Comparison of ENCODE assay signal across 8 mouse cellular contexts in the genomic region with DNA sequence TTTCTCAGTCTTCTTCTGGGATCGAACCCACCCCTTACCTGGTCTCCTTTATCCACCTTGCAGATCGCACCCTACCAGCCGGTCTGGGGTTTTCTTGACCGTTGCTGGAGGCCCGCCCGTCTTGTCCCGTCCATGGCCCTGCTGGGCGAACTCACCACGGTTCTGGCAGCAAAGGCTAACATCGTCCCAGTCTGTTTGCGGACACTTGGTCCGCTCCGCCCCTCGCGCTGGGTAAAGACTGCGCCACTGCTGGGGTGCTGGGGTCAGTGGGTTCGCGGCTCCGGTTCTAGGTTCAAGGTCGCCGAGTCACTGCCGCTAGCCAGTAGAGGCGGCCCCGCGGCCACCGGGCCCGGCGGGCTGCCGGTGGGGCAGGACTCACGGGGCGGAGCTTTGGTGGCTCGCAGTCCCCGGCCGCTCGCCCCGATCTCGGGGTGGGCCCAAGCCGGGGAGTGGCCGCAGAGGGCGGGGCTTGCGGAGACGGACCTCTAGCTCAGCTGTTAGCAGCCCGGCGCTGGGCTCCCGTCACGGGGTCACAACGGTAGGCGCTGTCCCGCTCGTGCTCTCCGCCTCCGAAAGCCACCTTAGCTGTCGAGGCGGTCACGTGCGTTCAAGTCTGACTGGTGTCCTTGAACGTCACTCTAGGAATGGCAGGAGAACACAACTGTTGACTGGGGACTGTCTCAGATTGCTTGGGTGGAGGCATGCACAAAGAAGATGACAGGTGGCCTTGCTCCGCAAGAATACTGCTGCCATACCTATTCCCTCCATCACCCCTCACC. TPM values are rescaled to one million over a fixed set of nuclear protein-coding genes. Genes with fewer than 3 reads are reported as not detected.
DNase-seq lines count a peak whose midpoint lies in the region; ATAC-seq and TF ChIP-seq lines count a peak whose summit lies in the region.

A gene (minus strand): TSS at position 657 of the 779 bp plus-strand sequence.

- H3K4me2 ChIP-seq in embryonic facial prominence, embryonic 15.5 days (replicated peaks): peak within 1 kb of the TSS; percentile 82
- peak within 1 kb of the TSS; percentile 82 for H3K4me2 ChIP-seq in kidney, embryonic 14.5 days (replicated peaks; ENCODE audit: low read depth, low read length)

- ATAC-seq in embryonic facial prominence, embryonic 15.5 days (ENCODE audit: insufficient number of reproducible peaks, low FRiP score, low TSS enrichment, low read depth): peak; percentile 90
- ATAC-seq in kidney, embryonic 14.5 days (ENCODE audit: low FRiP score, low TSS enrichment): peak; percentile 91

- peak; percentile 91 for DNase-seq in A20 (ENCODE audit: low read depth, low spot score)
- peak; percentile 94 for DNase-seq in heart, adult 8-10 months (ENCODE audit: low spot score)
- DNase-seq in liver: peak; percentile 98
- peak; percentile 71 to 74 for DNase-seq in monocyte, adult 2 months (ENCODE audit: low read depth in 1 of 2, low spot score in 2 of 2)
- DNase-seq in spleen, postnatal 4 days (ENCODE audit: low spot score in 2 of 2): peak; percentile 93 to 95

- no peaks in the 10 kb centered on the region for H3K9me3 ChIP-seq in embryonic facial prominence, embryonic 15.5 days (replicated peaks)
- H3K9me3 ChIP-seq in kidney, embryonic 14.5 days (ENCODE audit: control insufficient read depth, low read length): no peaks in the 10 kb centered on the region

- peaks cover 5% of the 10 kb centered on the region; the same call in 1 of the 2 replicates for H3K36me3 ChIP-seq in embryonic facial prominence, embryonic 15.5 days
- H3K36me3 ChIP-seq in kidney, embryonic 14.5 days (ENCODE audit: control insufficient read depth, insufficient read depth, low read length): peaks cover 5% of the 10 kb centered on the region; the same call in 1 of the 2 replicates

- peak within 1 kb of the TSS; percentile 88 for H3K9ac ChIP-seq in embryonic facial prominence, embryonic 15.5 days
- peak within 1 kb of the TSS; percentile 96 for H3K9ac ChIP-seq in kidney, embryonic 14.5 days (ENCODE audit: low read depth, low read length)

- H3K4me3 ChIP-seq in bone marrow macrophage, adult 2 months (ENCODE audit: insufficient read depth, low read length): peak within 1 kb of the TSS; percentile 62
- peak within 1 kb of the TSS; percentile 89 for H3K4me3 ChIP-seq in embryonic facial prominence, embryonic 15.5 days (replicated peaks)
- peak within 1 kb of the TSS; percentile 64 for H3K4me3 ChIP-seq in kidney, embryonic 14.5 days (ENCODE audit: low read length)

- H3K27ac ChIP-seq in bone marrow macrophage, adult 2 months (ENCODE audit: insufficient read depth, low read depth, low read length): peak within 1 kb of the TSS; percentile 66
- H3K27ac ChIP-seq in embryonic facial prominence, embryonic 15.5 days (replicated peaks): peak within 1 kb of the TSS; percentile 98
- peak within 1 kb of the TSS; percentile 93 for H3K27ac ChIP-seq in kidney, embryonic 14.5 days (ENCODE audit: low read depth, low read length)

- no peaks in the 10 kb centered on the region for H3K27me3 ChIP-seq in embryonic facial prominence, embryonic 15.5 days
- no peaks in the 10 kb centered on the region for H3K27me3 ChIP-seq in kidney, embryonic 14.5 days (ENCODE audit: control insufficient read depth, insufficient read depth, low read length)

- no peak for TF ChIP-seq POLR2A in bone marrow macrophage, adult 2 months (IDR thresholded peaks at IDR 0.05; ENCODE audit: borderline replicate concordance, low read depth, low read length)

- under 1% methylated on average over 58 of the region's 58 CpGs for WGBS in embryonic facial prominence, embryonic 15.5 days
- WGBS in kidney, embryonic 14.5 days: under 1% methylated on average over 56 of the region's 58 CpGs

- H3K4me1 ChIP-seq in bone marrow macrophage, adult 2 months (ENCODE audit: control insufficient read depth, insufficient read depth, low read length): peaks cover 15% of the 10 kb centered on the region
- peaks cover 41% of the 10 kb centered on the region for H3K4me1 ChIP-seq in embryonic facial prominence, embryonic 15.5 days
- peaks cover 29% of the 10 kb centered on the region for H3K4me1 ChIP-seq in kidney, embryonic 14.5 days (ENCODE audit: control insufficient read depth, insufficient read depth, low read length)

- TF ChIP-seq CTCF in bone marrow macrophage, adult 2 months (IDR thresholded peaks at IDR 0.05; ENCODE audit: low read depth, low read length): peak; percentile 20; the same call in 1 of the 2 replicates

RNA-seq across cellular contexts. Expression of the gene that starts here (rescaled TPM):
- polyA plus RNA-seq in bone marrow macrophage, adult 2 months (2012; ENCODE audit: insufficient read depth, insufficient read length, missing spikeins): 66.4 and 67.4 TPM in 2 replicates
- polyA plus RNA-seq in embryonic facial prominence, embryonic 15.5 days (2015; fragmentation: Nextera tagmentation; extraction: Ambion mirVana): 29.4 and 32.1 TPM in 2 replicates
- 100 to 1,000 TPM; 490 to 636 (median 559) TPM for total RNA-seq in heart, adult 8-10 months (2022)
- 21.4 and 30.6 TPM in 2 replicates for polyA plus RNA-seq in kidney, embryonic 14.5 days (2014; fragmentation: Nextera tagmentation; extraction: Ambion mirVana)

Comparison
In these comparisons a context has a peak if more than half of its experiments do, and no peak if none do; other contexts are left out.
1. Peak in every context shown above with its lines: DNase-seq, ATAC-seq, H3K4me3 ChIP-seq and H3K27ac ChIP-seq.